Mouse (Mus musculus) testis, adult 10 weeks (tissue): ENCODE measurements around the gene P2rx3. TPM values are rescaled to one million over a fixed set of nuclear protein-coding genes. Genes with fewer than 3 reads are reported as not detected.

ENCODE experiments used
- polyA plus RNA-seq: library from polyadenylated mRNA; stranded (reverse); fragments of 350-450 nt; fragmentation: Illumina TruSeq; extraction: RNeasy Lipid Tissue Mini Kit (QIAGEN cat#74804); gene quantifications from one replicate; pipeline ENCODE4 v1.2.3, GENCODE M21; 2014; ENCODE audit warnings: low read depth, low replicate concordance

P2rx3 gene
- 59.1 TPM for polyA plus RNA-seq

DNA sequence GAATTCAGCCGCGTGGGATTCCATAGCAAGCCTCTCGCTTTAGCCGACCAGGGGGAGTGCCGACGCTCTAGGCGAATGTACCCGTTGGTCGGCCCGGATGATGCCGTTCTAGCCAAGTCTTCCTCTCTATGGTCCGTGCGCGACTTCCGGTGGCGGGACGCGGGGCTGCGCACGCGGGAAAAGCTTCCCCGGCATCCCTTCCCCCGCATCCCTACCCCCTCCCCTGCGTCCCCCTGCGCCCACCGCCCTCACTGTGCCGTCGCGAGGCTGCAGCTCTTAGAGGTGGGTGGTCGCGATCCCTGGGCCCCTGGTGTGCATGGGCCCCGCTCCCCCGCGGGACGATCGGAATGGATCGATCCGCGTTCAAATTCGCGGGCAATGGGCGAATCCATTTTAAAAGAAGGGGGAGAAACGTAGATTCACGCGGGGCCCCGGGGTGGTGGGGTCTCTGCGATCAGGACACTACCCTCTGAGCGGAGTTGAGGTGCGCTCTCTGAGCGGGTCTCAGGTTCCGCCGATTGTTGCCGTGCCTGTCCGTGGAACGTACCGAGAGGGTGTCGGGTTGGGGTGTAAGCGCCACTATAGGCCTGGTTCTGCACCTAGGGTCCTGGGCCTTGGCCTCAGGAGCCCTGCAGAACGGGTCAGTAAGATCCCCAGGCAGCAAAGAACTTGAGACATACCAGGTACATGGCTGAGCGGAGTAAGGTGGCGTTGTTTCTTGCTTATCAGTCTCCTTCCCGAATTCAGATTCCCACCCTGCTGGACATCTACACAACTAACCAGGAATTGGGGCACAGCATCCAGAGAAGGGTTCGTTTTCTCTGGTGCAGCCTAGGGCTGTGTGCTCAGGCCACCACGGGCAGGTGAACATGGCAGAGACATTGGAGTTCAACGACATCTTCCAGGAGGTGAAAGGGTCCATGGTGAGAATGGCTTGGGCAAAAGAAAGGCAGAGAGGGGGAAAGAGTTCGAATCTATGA is at the start of gene P2rx3, which contains the start of gene Ssrp1:
TSS of gene P2rx3 (minus strand) at position 416 of the 980 bp plus-strand sequence.
TSS of gene Ssrp1 (plus strand) at position 188 of the 980 bp plus-strand sequence.

DNA sequence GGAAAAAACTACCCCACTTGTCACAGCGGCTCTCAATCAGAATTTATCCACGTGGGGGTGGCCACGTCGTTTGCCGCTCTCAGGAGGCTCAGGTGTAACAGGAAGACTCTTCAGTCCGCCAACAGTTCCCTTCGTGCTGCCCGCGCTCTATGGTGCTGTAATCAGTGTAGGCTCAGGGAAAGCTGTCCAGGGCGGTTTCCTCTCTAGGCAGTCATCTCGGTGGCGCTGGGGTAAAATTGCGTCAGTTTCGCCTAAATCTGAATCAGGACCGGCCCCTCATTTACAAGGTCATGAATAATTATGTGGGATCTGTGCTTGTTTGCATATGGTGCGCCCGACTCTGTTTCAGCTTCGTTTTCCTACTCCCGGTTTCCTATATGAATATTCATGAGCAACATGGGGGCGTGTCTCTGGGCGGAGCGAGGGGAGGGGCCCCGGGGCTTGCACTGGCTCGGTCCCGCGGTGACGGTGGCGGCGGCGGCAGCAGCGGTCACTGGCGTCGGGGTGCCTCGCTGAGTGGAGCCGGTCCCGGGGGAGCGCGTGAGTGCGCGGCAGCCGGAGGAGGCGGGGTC is 10.4 kb upstream of the P2rx3 start, which contains the start of gene Tnks1bp1:
TSS of gene Tnks1bp1 (plus strand) at position 427 of the 572 bp plus-strand sequence.

DNA sequence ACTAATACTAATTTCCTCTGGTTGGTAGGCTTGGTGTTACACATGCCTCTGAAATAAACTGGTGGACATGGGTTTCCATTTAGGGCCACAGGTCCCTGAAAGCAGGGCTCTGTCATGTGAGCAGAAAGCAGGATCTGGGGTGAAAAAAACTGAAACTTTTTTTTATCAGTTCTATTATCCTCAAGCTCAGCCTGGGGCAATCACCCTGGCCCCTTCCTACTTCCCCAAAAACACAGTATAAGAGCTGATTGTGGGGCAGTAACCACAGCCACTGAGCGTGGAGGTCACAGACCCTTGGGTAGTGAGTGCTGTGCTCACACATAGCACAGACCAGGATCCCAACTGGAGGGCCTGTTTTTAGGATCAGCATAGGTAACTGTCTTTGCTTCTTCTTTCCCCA is 49.3 kb downstream of the P2rx3 start, which contains the start of gene Prg3:
TSS of gene Prg3 (plus strand) at position 286 of the 400 bp plus-strand sequence.

DNA sequence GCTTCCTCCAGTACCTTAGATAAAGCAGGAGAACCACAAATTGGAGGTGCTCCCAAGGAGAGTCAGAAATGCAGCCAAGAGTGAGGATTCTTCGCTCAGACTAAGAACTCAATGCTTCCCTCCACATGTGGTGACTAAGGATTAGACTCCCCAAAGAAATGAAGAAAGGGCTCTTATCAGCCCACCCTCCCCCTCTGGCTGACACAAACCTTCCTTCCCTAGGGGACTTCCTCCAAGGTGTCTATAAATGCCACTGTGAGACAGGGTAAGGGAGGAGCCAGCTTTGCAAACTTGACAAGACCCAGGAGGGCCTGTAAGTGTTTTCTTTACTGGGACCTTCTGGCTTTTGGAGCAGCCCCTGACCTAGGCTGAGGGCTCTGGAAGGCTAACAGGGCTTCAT is 57.1 kb downstream of the P2rx3 start, which contains the start of gene Prg2:
TSS of gene Prg2 (plus strand) at position 274 of the 400 bp plus-strand sequence.

Other genes with a start within 250 kb of the P2rx3 start
- 2.4 TPM for gene Ube2l6, start 238.6 kb downstream of the P2rx3 start, polyA plus RNA-seq
- 1.1 TPM for gene Smtnl1, start 214.8 kb downstream of the P2rx3 start, polyA plus RNA-seq
- gene Timm10, start 210.5 kb downstream of the P2rx3 start, polyA plus RNA-seq: 1.9 TPM
- 0.11 TPM for gene Slc43a1, start 198.6 kb downstream of the P2rx3 start, polyA plus RNA-seq
- gene Rtn4rl2, start 150.8 kb downstream of the P2rx3 start, polyA plus RNA-seq: not detected
- gene Slc43a3, start 100.9 kb downstream of the P2rx3 start, polyA plus RNA-seq: 2.2 TPM
- gene Prg2, start 57.0 kb downstream of the P2rx3 start, polyA plus RNA-seq: not detected
- not detected for gene Prg3, start 49.2 kb downstream of the P2rx3 start, polyA plus RNA-seq
- 103 TPM for gene Ssrp1, start 228 bp downstream of the P2rx3 start, polyA plus RNA-seq
- gene Tnks1bp1, start 10.6 kb upstream of the P2rx3 start, polyA plus RNA-seq: 0.21 TPM
- 0.22 TPM for gene Aplnr, start 98.8 kb upstream of the P2rx3 start, polyA plus RNA-seq
- gene Lrrc55, start 159.7 kb upstream of the P2rx3 start, polyA plus RNA-seq: 1.7 TPM